Mouse (Mus musculus) left cerebral cortex, postnatal 4 days (tissue): Measurements from ENCODE around the gene Hcfc2. TPM values are rescaled to one million over a fixed set of nuclear protein-coding genes. Genes with fewer than 3 reads are reported as not detected.
A peak's percentile ranks its signal among the peaks of the same experiment; 100 is the strongest.

Source experiments
- DNase-seq: peaks from one replicate; pipeline ENCODE4 v3.0.0-alpha.2; 2022
- intact Hi-C: fragments of 180-260 bp; cut with DNase I; formaldehyde crosslinking; loops from one replicate; pipeline ENCODE4 v1.15.1; 2025
- total RNA-seq, 2 experiments: library from RNA; stranded (reverse); gene quantifications; 2 replicates each; pipeline ENCODE4 v1.2.3; 2021

Gene Hcfc2
- total RNA-seq, 2 experiments from 2014 or later: 30.9 to 37.9 TPM

- DNase-seq: peak; percentile 97
- intact Hi-C loops: loop anchor here (5.0 kb wide), 1 partner anchor 138 kb away; no protein-coding TSS in a partner anchor
Measured at GRCm38 (mm10) chr10:82763840-82764631, 68.1 kb downstream of the Hcfc2 start, which contains the start of gene Nfyb. Nfyb (minus strand) TSS chr10:82764144.

GRCm38 (mm10) chr10:82768901-82769300 is 72.9 kb downstream of the Hcfc2 start:
- intact Hi-C loops: no loop called here
- peak; percentile 17 for DNase-seq

GRCm38 (mm10) chr10:82770713-82771112 is 74.8 kb downstream of the Hcfc2 start:
- intact Hi-C loops: no loop called here
- no peak for DNase-seq

- intact Hi-C loops: no loop called here
- DNase-seq: no peak
Measured at GRCm38 (mm10) chr10:82771595-82772170, 75.7 kb downstream of the Hcfc2 start.

- intact Hi-C loops: no loop called here
- no peak for DNase-seq
Measured at GRCm38 (mm10) chr10:82774841-82775240, 78.9 kb downstream of the Hcfc2 start.

GRCm38 (mm10) chr10:82777075-82777474 is 81.1 kb downstream of the Hcfc2 start:
- intact Hi-C loops: no loop called here
- DNase-seq: no peak

- no peak for DNase-seq
- intact Hi-C loops: no loop called here
Measured at GRCm38 (mm10) chr10:82777886-82778285, 81.9 kb downstream of the Hcfc2 start.

- intact Hi-C loops: no loop called here
- DNase-seq: no peak
Measured at GRCm38 (mm10) chr10:82778791-82779549, 83.0 kb downstream of the Hcfc2 start.

- intact Hi-C loops: no loop called here
- no peak for DNase-seq
Measured at GRCm38 (mm10) chr10:82779831-82780230, 83.9 kb downstream of the Hcfc2 start.

GRCm38 (mm10) chr10:82780322-82780721 is 84.4 kb downstream of the Hcfc2 start:
- no peak for DNase-seq
- intact Hi-C loops: no loop called here

GRCm38 (mm10) chr10:82780816-82781215 is 84.9 kb downstream of the Hcfc2 start:
- DNase-seq: no peak
- intact Hi-C loops: no loop called here

- DNase-seq: no peak
- intact Hi-C loops: no loop called here
Measured at GRCm38 (mm10) chr10:82782472-82782871, 86.5 kb downstream of the Hcfc2 start.

GRCm38 (mm10) chr10:82789181-82789580 is 93.2 kb downstream of the Hcfc2 start:
- DNase-seq: no peak
- intact Hi-C loops: no loop called here

GRCm38 (mm10) chr10:82790504-82790903 is 94.5 kb downstream of the Hcfc2 start:
- DNase-seq: no peak
- intact Hi-C loops: no loop called here

GRCm38 (mm10) chr10:82791713-82792112 is 95.8 kb downstream of the Hcfc2 start:
- intact Hi-C loops: no loop called here
- DNase-seq: no peak

Other genes with a start within 250 kb of the Hcfc2 start
- not detected for gene Gm1553, start 203.5 kb upstream of the Hcfc2 start, total RNA-seq
- gene 1190007I07Rik, start 72.9 kb upstream of the Hcfc2 start, total RNA-seq: 10 to 100 TPM; 14.9 to 15.8 TPM
- gene Tdg, start 66.3 kb upstream of the Hcfc2 start, total RNA-seq: 100 to 1,000 TPM in 1 of 2 experiments, 10 to 100 TPM in 1; 97.7 to 101 TPM
- 1 to 10 TPM; 2.0 to 2.4 TPM for gene Glt8d2, start 5.5 kb upstream of the Hcfc2 start, total RNA-seq
- gene Nfyb, start 68.0 kb downstream of the Hcfc2 start, total RNA-seq: 10 to 100 TPM; 50.6 to 54.3 TPM
- gene Txnrd1, start 137.8 kb downstream of the Hcfc2 start, total RNA-seq: 10 to 100 TPM; 90.2 to 94.2 TPM
- gene Eid3, start 170.5 kb downstream of the Hcfc2 start, total RNA-seq: 1 to 10 TPM; 3.0 to 4.5 TPM